Mouse (Mus musculus): ENCODE data around the gene St5. TPM values are rescaled to one million over a fixed set of nuclear protein-coding genes. Genes with fewer than 3 reads are reported as not detected.
A peak's percentile ranks its signal among the peaks of the same experiment; 100 is the strongest.

Gene St5
- polyA plus RNA-seq, 1 experiment = 44.8 TPM

- no peak for TF ChIP-seq CTCF (IDR thresholded peaks at IDR 0.05; ENCODE audit: borderline replicate concordance, insufficient read depth, low read depth, low read length)
- no peak for TF ChIP-seq POLR2A (IDR thresholded peaks at IDR 0.05; ENCODE audit: borderline replicate concordance, insufficient read depth, low read length)
- peak in 1 of 2 experiments; percentile 38 for DNase-seq
- H3K4me3 ChIP-seq (replicated peaks; ENCODE audit: insufficient read depth, low read depth, low read length) = no peak overlapping the region
- H3K27ac ChIP-seq (ENCODE audit: insufficient read depth, low read length) = 0 out of 2 replicates have a peak overlapping the region, but pooled peaks have one; percentile 13
- no peaks in the 10 kb centered on the region for H3K27me3 ChIP-seq (ENCODE audit: control insufficient read depth, insufficient read depth, low read length)
- 22% methylated on average over 3 of the region's 3 CpGs for WGBS
- H3K4me1 ChIP-seq (ENCODE audit: control insufficient read depth, insufficient read depth, low read length) = peaks cover 22% of the 10 kb centered on the region
Measured at GRCm38 (mm10) chr7:109600702-109601101, 102.7 kb downstream of the St5 start.

DNA sequence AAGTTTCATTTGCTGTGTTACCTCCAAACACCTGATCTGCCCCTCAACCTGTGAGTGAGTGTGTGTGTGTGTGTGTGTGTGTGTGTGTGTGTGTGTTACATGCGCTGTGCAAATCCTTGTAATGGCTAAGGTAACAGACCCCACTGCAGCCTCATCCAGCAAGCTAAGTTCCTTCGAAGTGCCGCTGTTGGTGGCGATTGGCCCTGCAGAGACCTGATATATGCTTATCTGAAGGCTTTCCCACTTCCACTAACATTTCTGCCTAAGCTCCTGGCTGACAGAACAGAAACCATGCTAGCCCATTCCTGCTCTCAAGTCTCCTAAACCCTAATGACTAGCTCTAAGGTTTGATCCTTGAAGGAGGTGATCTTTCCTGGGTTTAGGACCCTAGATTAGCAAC lies 103.4 kb downstream of the St5 start:
- no peaks in the 10 kb centered on the region for H3K27me3 ChIP-seq (ENCODE audit: control insufficient read depth, insufficient read depth, low read length)
- H3K27ac ChIP-seq (ENCODE audit: insufficient read depth, low read length) = 0 out of 2 replicates have a peak overlapping the region, but pooled peaks have one; percentile 21
- TF ChIP-seq CTCF (IDR thresholded peaks at IDR 0.05; ENCODE audit: borderline replicate concordance, insufficient read depth, low read depth, low read length) (no peak), POLR2A (IDR thresholded peaks at IDR 0.05; ENCODE audit: borderline replicate concordance, insufficient read depth, low read length) (no peak)
- H3K4me1 ChIP-seq (ENCODE audit: control insufficient read depth, insufficient read depth, low read length) = peaks cover 26% of the 10 kb centered on the region
- no peak for DNase-seq
- no peak overlapping the region for H3K4me3 ChIP-seq (replicated peaks; ENCODE audit: insufficient read depth, low read depth, low read length)
- 95% methylated on average over 4 of the region's 4 CpGs for WGBS

DNA sequence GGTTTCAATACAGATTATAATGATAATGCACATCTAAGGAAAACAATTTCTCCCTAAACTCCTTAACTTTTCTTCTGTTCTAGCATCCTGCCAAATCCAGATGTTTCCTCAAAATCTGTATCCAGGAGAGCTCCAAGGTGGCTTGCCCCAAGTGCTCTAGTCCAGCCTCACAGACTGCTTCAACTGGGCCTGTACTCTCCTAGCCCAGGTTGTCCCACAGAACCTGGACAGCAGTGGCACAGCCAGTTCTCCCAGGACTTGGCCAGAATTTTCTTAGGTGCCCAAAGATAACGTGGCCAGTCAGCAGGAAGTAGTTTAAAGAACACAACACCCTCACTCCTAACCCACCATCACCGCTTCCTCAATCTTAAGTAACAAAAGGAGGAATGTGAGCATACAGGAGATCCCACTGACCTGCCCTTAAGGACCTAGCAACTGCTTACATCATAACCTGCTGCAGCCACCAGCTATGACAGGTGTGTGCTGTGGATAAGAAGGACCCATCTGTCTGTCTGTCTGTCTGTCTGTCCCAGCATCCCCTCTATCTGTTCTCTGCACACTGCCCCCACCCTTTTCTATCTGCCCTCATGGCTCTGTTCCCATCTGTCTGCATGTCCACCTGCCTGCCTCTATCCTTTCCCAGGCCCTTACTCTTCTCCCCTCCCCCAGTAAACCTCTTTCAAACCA lies 108.4 kb downstream of the St5 start:
- WGBS = 67% methylated on average over 2 of the region's 2 CpGs
- Histone ChIP-seq H3K27ac (ENCODE audit: insufficient read depth, low read length) (no peak overlapping the region), H3K27me3 (ENCODE audit: control insufficient read depth, insufficient read depth, low read length) (no peaks in the 10 kb centered on the region), H3K4me1 (ENCODE audit: control insufficient read depth, insufficient read depth, low read length) (peaks cover 26% of the 10 kb centered on the region), H3K4me3 (replicated peaks; ENCODE audit: insufficient read depth, low read depth, low read length) (no peak overlapping the region)
- TF ChIP-seq POLR2A (IDR thresholded peaks at IDR 0.05; ENCODE audit: borderline replicate concordance, insufficient read depth, low read length) (no peak), CTCF (IDR thresholded peaks at IDR 0.05; ENCODE audit: borderline replicate concordance, insufficient read depth, low read depth, low read length) (no peak)
- no peak for DNase-seq

- Histone ChIP-seq H3K27me3 (ENCODE audit: control insufficient read depth, insufficient read depth, low read length) (no peaks in the 10 kb centered on the region), H3K27ac (ENCODE audit: insufficient read depth, low read length) (no peak overlapping the region), H3K4me1 (ENCODE audit: control insufficient read depth, insufficient read depth, low read length) (peaks cover 24% of the 10 kb centered on the region), H3K4me3 (replicated peaks; ENCODE audit: insufficient read depth, low read depth, low read length) (no peak overlapping the region)
- TF ChIP-seq POLR2A (IDR thresholded peaks at IDR 0.05; ENCODE audit: borderline replicate concordance, insufficient read depth, low read length) (no peak), CTCF (IDR thresholded peaks at IDR 0.05; ENCODE audit: borderline replicate concordance, insufficient read depth, low read depth, low read length) (no peak)
- DNase-seq = no peak
Measured at GRCm38 (mm10) chr7:109593992-109594391, 109.4 kb downstream of the St5 start.

DNA sequence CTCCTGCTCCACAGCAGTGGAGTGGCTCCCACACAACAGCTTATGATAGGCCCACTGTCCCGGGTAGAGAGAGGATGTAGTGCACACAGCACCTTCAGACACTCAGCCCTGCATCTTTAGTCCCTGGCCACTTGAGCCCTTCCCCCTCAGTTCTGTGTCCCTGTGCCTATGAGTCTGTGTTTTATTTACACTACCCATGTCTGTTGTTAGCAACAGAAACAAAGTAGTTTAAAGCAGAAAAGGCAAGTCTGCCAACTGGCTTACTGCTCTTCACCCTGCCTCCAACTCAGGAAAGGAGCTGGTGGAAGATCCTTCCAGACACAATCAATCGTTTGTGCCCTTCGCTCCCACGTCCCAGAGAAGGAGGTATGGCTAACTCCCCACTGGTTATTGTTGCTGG lies 111.2 kb downstream of the St5 start:
- Histone ChIP-seq H3K27me3 (ENCODE audit: control insufficient read depth, insufficient read depth, low read length) (no peaks in the 10 kb centered on the region), H3K4me3 (replicated peaks; ENCODE audit: insufficient read depth, low read depth, low read length) (no peak overlapping the region), H3K27ac (ENCODE audit: insufficient read depth, low read length) (no peak overlapping the region), H3K4me1 (ENCODE audit: control insufficient read depth, insufficient read depth, low read length) (peaks cover 29% of the 10 kb centered on the region)
- WGBS = 52% methylated on average over 4 of the region's 4 CpGs
- TF ChIP-seq POLR2A (IDR thresholded peaks at IDR 0.05; ENCODE audit: borderline replicate concordance, insufficient read depth, low read length) (no peak), CTCF (IDR thresholded peaks at IDR 0.05; ENCODE audit: borderline replicate concordance, insufficient read depth, low read depth, low read length) (no peak)
- DNase-seq = no peak

DNA sequence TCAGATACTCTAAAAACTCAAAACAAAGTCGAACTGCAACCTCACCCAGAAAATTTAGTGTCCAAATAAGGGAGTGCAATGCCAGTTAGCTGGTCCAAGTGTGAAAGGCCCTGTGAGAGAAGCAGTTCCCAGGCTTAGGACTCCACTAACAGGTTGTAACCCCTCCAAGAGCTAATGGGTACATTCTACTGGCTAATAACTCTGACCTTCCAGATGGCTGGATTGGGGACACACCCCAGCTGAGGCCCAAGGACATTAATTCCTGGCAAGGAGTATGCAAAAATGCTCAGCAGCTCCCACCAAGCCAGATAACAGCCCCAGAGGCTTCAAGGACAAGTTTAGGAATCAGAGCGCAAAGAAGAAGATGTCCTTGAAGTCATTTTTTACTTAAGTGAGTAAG lies 112.8 kb downstream of the St5 start:
- H3K27ac ChIP-seq (ENCODE audit: insufficient read depth, low read length) = no peak overlapping the region
- 59% methylated on average over 2 of the region's 2 CpGs for WGBS
- no peak for TF ChIP-seq POLR2A (IDR thresholded peaks at IDR 0.05; ENCODE audit: borderline replicate concordance, insufficient read depth, low read length)
- TF ChIP-seq CTCF (IDR thresholded peaks at IDR 0.05; ENCODE audit: borderline replicate concordance, insufficient read depth, low read depth, low read length) = no peak

DNA sequence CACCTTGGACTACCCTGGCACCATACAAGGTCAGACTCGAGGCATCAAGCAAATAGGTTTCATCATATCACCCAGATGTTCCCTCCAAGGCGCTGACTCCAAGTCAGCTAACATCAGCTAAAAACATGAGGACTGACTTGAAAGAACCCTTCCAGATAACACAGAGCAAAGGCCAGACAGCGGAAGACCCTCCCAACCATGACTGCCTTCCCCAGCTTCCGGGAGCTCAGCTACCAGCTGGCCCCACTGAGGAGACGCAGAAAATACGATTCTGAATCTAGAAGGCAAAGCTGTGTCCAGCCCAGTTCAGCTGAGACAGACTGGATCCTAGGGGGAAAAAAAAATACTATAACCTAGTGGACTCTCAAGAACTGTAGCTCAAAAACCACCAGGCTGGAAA lies 114.4 kb downstream of the St5 start:
- H3K27ac ChIP-seq (ENCODE audit: insufficient read depth, low read length) = no peak overlapping the region
- TF ChIP-seq POLR2A (IDR thresholded peaks at IDR 0.05; ENCODE audit: borderline replicate concordance, insufficient read depth, low read length) (no peak), CTCF (IDR thresholded peaks at IDR 0.05; ENCODE audit: borderline replicate concordance, insufficient read depth, low read depth, low read length) (no peak)
- H3K4me1 ChIP-seq (ENCODE audit: control insufficient read depth, insufficient read depth, low read length) = peaks cover 25% of the 10 kb centered on the region
- no peak for DNase-seq
- H3K4me3 ChIP-seq (replicated peaks; ENCODE audit: insufficient read depth, low read depth, low read length) = no peak overlapping the region
- no peaks in the 10 kb centered on the region for H3K27me3 ChIP-seq (ENCODE audit: control insufficient read depth, insufficient read depth, low read length)
- 70% methylated on average over 6 of the region's 6 CpGs for WGBS

More for the DNA sequence above, 112.8 kb downstream of the St5 start:
- H3K27me3 ChIP-seq (ENCODE audit: control insufficient read depth, insufficient read depth, low read length) = no peaks in the 10 kb centered on the region
- H3K4me1 ChIP-seq (ENCODE audit: control insufficient read depth, insufficient read depth, low read length) = peaks cover 29% of the 10 kb centered on the region
- H3K4me3 ChIP-seq (replicated peaks; ENCODE audit: insufficient read depth, low read depth, low read length) = no peak overlapping the region
- peak in 1 of 2 experiments; percentile 31 for DNase-seq

DNA sequence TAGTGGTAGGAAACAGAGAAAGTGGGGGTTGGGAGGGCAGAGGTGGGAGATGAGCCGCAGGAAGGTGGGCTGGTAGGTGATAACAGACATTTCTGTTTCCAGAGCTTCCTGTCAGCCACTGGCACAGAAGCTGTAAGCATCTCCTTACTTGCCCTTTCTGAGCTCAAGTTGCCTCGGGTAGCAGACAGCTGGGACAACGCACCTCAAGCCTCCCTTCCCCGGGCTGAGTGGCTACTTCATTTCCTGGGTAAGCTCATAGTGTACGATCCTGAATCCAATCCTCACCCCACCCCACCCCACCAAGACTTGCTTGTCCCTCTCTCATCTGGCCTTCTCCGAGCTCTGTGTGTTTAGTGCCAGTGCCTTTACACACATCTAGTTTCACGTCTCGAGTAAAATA lies 115.3 kb downstream of the St5 start:
- DNase-seq = no peak
- Histone ChIP-seq H3K27ac (ENCODE audit: insufficient read depth, low read length) (no peak overlapping the region), H3K27me3 (ENCODE audit: control insufficient read depth, insufficient read depth, low read length) (no peaks in the 10 kb centered on the region), H3K4me1 (ENCODE audit: control insufficient read depth, insufficient read depth, low read length) (peaks cover 25% of the 10 kb centered on the region), H3K4me3 (replicated peaks; ENCODE audit: insufficient read depth, low read depth, low read length) (no peak overlapping the region)
- WGBS = 83% methylated on average over 8 of the region's 8 CpGs
- TF ChIP-seq CTCF (IDR thresholded peaks at IDR 0.05; ENCODE audit: borderline replicate concordance, insufficient read depth, low read depth, low read length) (no peak), POLR2A (IDR thresholded peaks at IDR 0.05; ENCODE audit: borderline replicate concordance, insufficient read depth, low read length) (no peak)

Measured in cerebellum, adult 2 months (tissue).